Mouse (Mus musculus): ENCODE results near the gene Pnpla6. TPM values are rescaled to one million over a fixed set of nuclear protein-coding genes. Genes with fewer than 3 reads are reported as not detected.
"Not testable (repeated sequence)": the region's sequence is repeated elsewhere in the genome, so short reads cannot be mapped to it uniquely, and the experiment has no call there.

Pnpla6 gene
- polyA plus RNA-seq, 3 experiments from 2014 or later = 20.6 to 32.6 (median 27.7) TPM

GRCm38 (mm10) chr8:3576211-3576960 is 61.2 kb downstream of the Pnpla6 start:
- ATAC-seq = no peak

- ATAC-seq = no peak
Observed at GRCm38 (mm10) chr8:3579390-3580364, 64.5 kb downstream of the Pnpla6 start.

DNA sequence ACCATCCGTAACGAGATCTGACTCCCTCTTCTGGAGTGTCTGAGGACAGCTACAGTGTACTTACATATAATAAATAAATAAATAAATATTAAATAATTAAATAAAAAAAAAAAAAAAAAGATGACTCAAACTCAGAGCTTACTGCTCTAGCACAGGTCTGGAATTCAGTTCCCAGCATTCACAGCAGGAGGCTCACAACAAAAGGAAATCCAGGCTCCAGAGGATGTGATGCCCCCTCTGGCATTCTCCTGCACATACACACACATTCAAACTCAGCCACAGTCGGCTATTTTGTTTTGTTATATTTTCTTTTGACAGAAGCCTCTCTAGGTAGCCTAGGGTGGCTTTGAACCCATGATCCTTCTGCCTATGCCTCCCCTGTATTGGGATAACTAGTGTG is 66.8 kb downstream of the Pnpla6 start:
- not testable (repeated sequence) for ATAC-seq

GRCm38 (mm10) chr8:3586452-3586851 is 71.3 kb downstream of the Pnpla6 start:
- ATAC-seq = no peak

DNA sequence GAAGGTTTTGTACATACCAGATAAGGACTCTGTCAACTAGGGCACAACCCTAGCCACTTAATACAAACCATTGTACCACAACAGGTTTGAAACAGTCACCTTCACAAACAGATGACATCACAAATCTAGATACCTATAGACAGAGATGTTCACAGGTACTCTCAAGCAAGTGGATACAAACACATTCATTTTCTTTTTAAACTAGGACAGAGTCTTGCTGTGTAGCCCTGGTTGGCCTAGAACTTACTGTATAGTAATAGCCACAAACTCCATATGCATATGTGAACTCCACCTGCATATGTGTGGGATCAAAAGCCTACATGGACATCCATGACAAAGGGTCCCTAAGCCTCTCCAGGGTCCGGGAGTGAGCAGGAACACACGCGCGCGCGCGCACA is 71.8 kb downstream of the Pnpla6 start, which contains the start of gene Camsap3:
TSS of gene Camsap3 (plus strand) at position 301 of the 398 bp plus-strand sequence.
- no peak for ATAC-seq

DNA sequence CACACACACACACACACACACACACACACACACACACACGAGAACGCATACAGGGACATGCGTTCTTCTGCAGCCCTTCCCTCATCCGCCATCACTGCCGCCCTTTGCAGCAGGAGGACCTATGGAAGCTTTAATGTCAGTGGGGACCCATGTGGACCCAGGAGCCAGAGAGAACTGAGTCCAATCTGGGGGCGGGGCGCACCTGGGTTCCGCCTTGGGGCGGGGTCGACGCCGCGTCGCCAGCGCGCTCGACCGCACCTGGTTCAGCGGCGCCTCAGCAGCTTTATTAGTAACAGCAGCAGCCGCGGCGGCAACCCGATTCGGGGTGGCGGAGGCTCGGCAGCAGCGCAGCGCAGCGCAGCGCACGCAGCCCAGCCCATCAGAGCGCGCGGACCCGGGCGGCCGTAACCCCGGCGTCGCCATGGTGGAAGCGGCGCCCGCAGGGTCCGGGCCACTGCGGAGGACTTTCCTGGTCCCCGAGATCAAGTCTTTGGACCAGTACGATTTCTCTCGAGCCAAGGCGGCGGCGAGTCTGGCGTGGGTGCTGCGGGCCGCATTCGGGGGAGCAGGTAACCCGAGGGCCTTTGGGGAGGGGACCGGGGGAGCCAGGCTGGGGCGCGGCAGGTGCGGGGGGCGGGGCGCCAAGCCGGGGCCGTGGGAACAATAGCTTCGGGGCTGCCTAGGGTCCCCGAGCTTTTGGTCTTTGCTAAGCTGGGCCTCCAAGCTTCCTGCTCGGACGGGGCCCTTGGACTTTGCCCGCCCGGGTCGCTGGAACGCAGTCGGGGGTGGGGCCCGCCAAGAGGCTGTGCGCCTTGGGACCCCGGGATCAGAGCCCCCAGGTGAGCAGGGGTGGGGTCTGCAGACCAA is 72.4 kb downstream of the Pnpla6 start:
- peak; percentile 38 for ATAC-seq

GRCm38 (mm10) chr8:3588258-3588633 is 73.1 kb downstream of the Pnpla6 start:
- ATAC-seq = no peak

DNA sequence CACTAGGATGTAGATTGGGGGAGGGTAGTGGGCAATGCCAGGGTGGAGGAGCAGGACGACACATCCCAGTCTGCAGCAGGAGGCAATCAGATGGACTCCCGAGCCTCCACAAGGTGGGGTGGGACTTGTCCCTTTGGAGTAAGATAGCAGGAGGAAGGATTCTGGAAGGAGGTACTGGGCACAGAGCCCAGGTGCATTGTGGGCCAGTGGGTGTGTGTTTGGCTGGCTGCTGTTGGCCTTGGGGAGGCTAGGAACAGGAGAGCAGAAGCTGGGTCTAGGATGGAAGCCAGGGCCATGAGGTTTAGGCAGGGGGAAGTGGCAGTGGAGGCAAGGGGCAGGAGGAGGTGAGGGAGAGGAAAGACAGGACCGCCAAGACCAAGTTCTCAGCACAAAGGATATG is 78.3 kb downstream of the Pnpla6 start:
- ATAC-seq = no peak

Other genes starting within 250 kb of the Pnpla6 start
- gene Insr, start 235.8 kb upstream of the Pnpla6 start, polyA plus RNA-seq (2017; shearing (Covaris generic)) = 10 to 100 TPM in 2 of 3 experiments, 1 to 10 TPM in 1; 3.8 to 13.2 (median 12.0) TPM
- gene A430078G23Rik, start 162.0 kb upstream of the Pnpla6 start, polyA plus RNA-seq (2017; shearing (Covaris generic)) = 10 to 100 TPM; 29.9 to 51.2 (median 36.9) TPM
- gene Arhgef18, start 122.4 kb upstream of the Pnpla6 start, polyA plus RNA-seq (2017; shearing (Covaris generic)) = 10 to 100 TPM; 21.3 to 30.9 (median 30.4) TPM
- gene Pex11g, start 47.7 kb upstream of the Pnpla6 start, polyA plus RNA-seq (2017; shearing (Covaris generic)) = 10 to 100 TPM in 2 of 3 experiments, 1 to 10 TPM in 1; 9.0 to 20.4 (median 16.7) TPM
- gene Tex45, start 44.5 kb upstream of the Pnpla6 start, polyA plus RNA-seq (2017; shearing (Covaris generic)) = not detected
- gene Zfp358, start 22.2 kb upstream of the Pnpla6 start, polyA plus RNA-seq (2017; shearing (Covaris generic)) = under 1 TPM in 2 of 3 experiments, not detected in 1; 0.60 to 0.86 TPM
- 10 to 100 TPM; 15.3 to 26.3 (median 24.0) TPM for gene Mcoln1, start 14.9 kb upstream of the Pnpla6 start, polyA plus RNA-seq (2017; shearing (Covaris generic))
- gene C330021F23Rik, start 52.6 kb downstream of the Pnpla6 start, polyA plus RNA-seq (2017; shearing (Covaris generic)) = under 1 TPM in 1 of 3 experiments, not detected in 2; 0.74 TPM
- not detected for gene Camsap3, start 71.9 kb downstream of the Pnpla6 start, polyA plus RNA-seq (2017; shearing (Covaris generic))
- 10 to 100 TPM; 58.7 to 87.4 (median 83.2) TPM for gene Xab2, start 105.9 kb downstream of the Pnpla6 start, polyA plus RNA-seq (2017; shearing (Covaris generic))
- gene Pet100, start 106.2 kb downstream of the Pnpla6 start, polyA plus RNA-seq (2017; shearing (Covaris generic)) = 100 to 1,000 TPM; 122 to 150 (median 138) TPM
- not detected for gene Pcp2, start 110.2 kb downstream of the Pnpla6 start, polyA plus RNA-seq (2017; shearing (Covaris generic))
- 100 to 1,000 TPM; 180 to 262 (median 191) TPM for gene Stxbp2, start 115.6 kb downstream of the Pnpla6 start, polyA plus RNA-seq (2017; shearing (Covaris generic))
- not detected for gene Retn, start 140.4 kb downstream of the Pnpla6 start, polyA plus RNA-seq (2017; shearing (Covaris generic))
- under 1 TPM in 1 of 3 experiments, not detected in 2; 0.48 TPM for gene Mcemp1, start 150.4 kb downstream of the Pnpla6 start, polyA plus RNA-seq (2017; shearing (Covaris generic))
- gene Fcor, start 157.0 kb downstream of the Pnpla6 start, polyA plus RNA-seq (2017; shearing (Covaris generic)) = not detected
- 10 to 100 TPM; 19.6 to 27.0 (median 23.3) TPM for gene Trappc5, start 160.9 kb downstream of the Pnpla6 start, polyA plus RNA-seq (2017; shearing (Covaris generic))
- gene Fcer2a, start 178.8 kb downstream of the Pnpla6 start, polyA plus RNA-seq (2017; shearing (Covaris generic)) = 1 to 10 TPM in 2 of 3 experiments, under 1 TPM in 1; 0.85 to 1.9 (median 1.9) TPM
- gene Clec4g, start 205.3 kb downstream of the Pnpla6 start, polyA plus RNA-seq (2017; shearing (Covaris generic)) = not detected
- 1 to 10 TPM in 2 of 3 experiments, not detected in 1; 1.1 to 2.6 TPM for gene Cd209a, start 233.6 kb downstream of the Pnpla6 start, polyA plus RNA-seq (2017; shearing (Covaris generic))

Data from inflammation-experienced regulatory T-cells, adult 6 months (primary cell).